Mouse (Mus musculus): Measurements from ENCODE around the gene Trim16.

DNA sequence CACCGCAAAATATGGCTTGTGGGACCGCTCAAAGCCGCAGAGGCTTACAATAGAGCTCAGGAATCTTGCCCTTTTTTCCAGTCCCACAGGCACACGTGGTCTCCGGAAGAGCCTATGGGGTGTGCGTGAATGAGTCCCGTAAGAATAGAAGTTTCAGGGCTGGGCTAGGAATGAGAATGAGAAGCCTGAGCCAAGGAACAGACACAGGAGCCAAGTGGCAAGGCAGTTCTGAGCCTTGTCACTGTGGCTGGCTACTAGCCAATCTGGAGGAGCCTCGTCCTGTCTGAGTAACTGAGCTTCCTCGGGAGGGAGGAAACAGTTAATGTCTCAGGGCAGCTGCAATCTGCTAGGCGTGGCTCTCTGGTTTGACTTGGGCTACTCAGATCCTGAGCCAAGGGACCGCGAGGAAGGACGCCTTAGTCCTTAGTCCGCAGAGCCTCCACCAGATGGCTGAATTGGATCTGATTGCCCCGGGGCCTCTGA lies at the start of gene Trim16:
- TF ChIP-seq POLR2A (IDR thresholded peaks at IDR 0.05; ENCODE audit: insufficient read depth, low read depth, low read length): no peak
- no peak for TF ChIP-seq CTCF (IDR thresholded peaks at IDR 0.05; ENCODE audit: insufficient read depth, low read depth, low read length)

All from olfactory bulb, adult 2 months (tissue).